Mouse (Mus musculus): ENCODE results near the gene Nrip3. TPM values are rescaled to one million over a fixed set of nuclear protein-coding genes. Genes with fewer than 3 reads are reported as not detected.

The Nrip3 gene
- polyA plus RNA-seq, 1 experiment: 0.11 TPM

- DNase-seq (ENCODE audit: low read depth): no peak
Measured at GRCm38 (mm10) chr7:109767575-109768350, 14.1 kb downstream of the Nrip3 start.

GRCm38 (mm10) chr7:109764009-109764408 is 17.8 kb downstream of the Nrip3 start:
- DNase-seq (ENCODE audit: low read depth): no peak

- no peak for DNase-seq (ENCODE audit: low read depth)
Measured at GRCm38 (mm10) chr7:109756291-109756690, 25.5 kb downstream of the Nrip3 start.

GRCm38 (mm10) chr7:109754034-109754433 is 27.8 kb downstream of the Nrip3 start:
- no peak for DNase-seq (ENCODE audit: low read depth)

GRCm38 (mm10) chr7:109752008-109752925 is 29.6 kb downstream of the Nrip3 start, which contains the start of gene Tmem9b:
Tmem9b (minus strand) TSS chr7:109752875.
- DNase-seq (ENCODE audit: low read depth): no peak

- DNase-seq (ENCODE audit: low read depth): no peak
Measured at GRCm38 (mm10) chr7:109751427-109752007, 30.3 kb downstream of the Nrip3 start.

GRCm38 (mm10) chr7:109747747-109748146 is 34.1 kb downstream of the Nrip3 start:
- DNase-seq (ENCODE audit: low read depth): no peak

GRCm38 (mm10) chr7:109741703-109742102 is 40.1 kb downstream of the Nrip3 start:
- no peak for DNase-seq (ENCODE audit: low read depth)

DNA sequence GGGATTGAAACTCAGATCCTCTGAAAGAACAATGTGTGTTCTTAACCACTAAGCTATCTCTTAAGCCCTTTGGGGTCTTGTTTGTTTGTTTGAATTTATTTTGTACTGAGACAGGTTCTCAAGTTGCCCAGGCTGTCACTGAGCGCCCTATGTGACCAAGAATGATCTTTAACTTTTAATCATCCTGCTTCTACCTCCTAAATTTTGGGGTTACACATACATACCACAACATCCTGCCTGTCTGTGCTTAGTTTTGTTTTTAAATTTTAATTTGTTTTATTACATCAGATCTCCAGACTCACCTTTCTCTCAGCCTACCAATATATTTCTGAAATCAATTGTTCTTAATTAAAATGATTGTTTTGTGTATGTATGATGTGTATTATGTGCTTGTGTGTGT is 40.8 kb downstream of the Nrip3 start:
- DNase-seq (ENCODE audit: low read depth): no peak

DNA sequence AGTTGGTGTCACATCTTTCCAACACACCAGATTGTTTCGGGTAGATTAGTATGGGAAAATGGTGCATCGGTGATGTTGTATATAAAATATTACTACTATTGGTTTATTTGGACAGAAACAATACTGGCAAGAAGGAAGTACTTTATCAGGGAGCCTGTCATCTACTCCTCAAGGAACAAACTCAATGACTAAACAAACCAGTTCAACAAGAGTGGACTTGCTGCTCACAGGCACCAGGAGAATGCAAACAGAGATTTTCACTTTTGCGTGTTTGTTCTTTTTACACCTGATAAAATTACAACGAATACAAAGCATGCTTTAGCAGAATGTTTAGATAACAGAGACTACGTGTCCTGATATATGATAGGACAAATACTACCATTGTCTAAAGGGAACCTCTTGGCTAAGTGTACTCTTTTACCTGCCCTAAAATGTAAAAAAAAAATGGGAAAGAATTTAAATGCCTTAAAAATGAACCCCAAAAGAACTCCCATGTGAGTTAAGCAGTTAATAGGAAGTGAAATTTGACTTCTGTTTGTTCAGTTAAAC is 41.9 kb downstream of the Nrip3 start:
- no peak for DNase-seq (ENCODE audit: low read depth)

DNA sequence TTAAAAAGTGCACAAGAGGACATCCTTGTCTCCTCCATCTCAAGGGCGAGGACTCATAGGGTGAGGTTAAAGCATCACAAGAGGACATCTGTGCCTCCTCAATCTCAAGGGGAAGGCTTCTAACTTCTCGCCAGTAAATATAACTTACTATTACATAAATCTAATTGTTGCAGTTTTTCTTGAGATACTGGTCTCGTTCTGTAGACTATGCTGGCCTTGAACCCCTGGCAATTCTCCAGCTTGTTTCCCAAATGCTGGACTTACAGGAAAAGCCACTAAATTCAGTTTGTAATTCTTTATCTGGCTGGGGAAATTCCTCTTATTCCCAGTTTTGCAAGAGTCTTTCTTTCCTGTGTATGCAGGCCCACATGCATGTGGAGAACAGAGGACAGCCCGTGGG is 47.0 kb downstream of the Nrip3 start:
- DNase-seq (ENCODE audit: low read depth): no peak

- DNase-seq (ENCODE audit: low read depth): no peak
Measured at GRCm38 (mm10) chr7:109731626-109732025, 50.2 kb downstream of the Nrip3 start, which contains the start of gene Ascl3. Ascl3 (minus strand) TSS chr7:109731726.

- no peak for DNase-seq (ENCODE audit: low read depth)
Measured at GRCm38 (mm10) chr7:109723697-109724096, 58.1 kb downstream of the Nrip3 start, which contains the start of gene BC051019. BC051019 (minus strand) TSS chr7:109723850.

GRCm38 (mm10) chr7:109723114-109723513 is 58.7 kb downstream of the Nrip3 start:
- no peak for DNase-seq (ENCODE audit: low read depth)

GRCm38 (mm10) chr7:109722618-109723017 is 59.2 kb downstream of the Nrip3 start:
- no peak for DNase-seq (ENCODE audit: low read depth)

DNA sequence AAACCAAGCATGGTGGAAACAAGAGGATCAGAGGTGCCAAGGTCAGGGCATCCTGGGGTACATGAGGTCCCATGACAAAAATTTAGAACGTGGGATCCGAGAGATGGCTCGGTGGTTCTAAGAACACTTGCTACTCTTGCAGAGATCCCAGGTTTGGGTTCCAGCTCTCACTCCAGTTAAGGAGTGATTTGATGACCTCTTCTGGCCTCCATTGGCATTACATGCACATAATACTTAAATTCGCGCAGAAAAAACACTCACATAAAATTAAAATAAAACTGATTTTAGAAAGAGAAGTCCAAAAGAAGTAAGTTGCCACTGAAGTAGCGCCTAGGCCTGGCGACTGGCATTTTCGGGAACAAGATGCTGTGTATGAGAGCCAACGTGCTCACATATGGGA is 62.5 kb downstream of the Nrip3 start:
- no peak for DNase-seq (ENCODE audit: low read depth)

- DNase-seq (ENCODE audit: low read depth): no peak
Measured at GRCm38 (mm10) chr7:109713434-109713982, 68.3 kb downstream of the Nrip3 start.

- no peak for DNase-seq (ENCODE audit: low read depth)
Measured at GRCm38 (mm10) chr7:109712198-109712597, 69.6 kb downstream of the Nrip3 start.

- no peak for DNase-seq (ENCODE audit: low read depth)
Measured at GRCm38 (mm10) chr7:109710069-109710468, 71.8 kb downstream of the Nrip3 start.

- no peak for DNase-seq (ENCODE audit: low read depth)
Measured at GRCm38 (mm10) chr7:109708961-109709382, 72.9 kb downstream of the Nrip3 start.
